In the genomic region with DNA sequence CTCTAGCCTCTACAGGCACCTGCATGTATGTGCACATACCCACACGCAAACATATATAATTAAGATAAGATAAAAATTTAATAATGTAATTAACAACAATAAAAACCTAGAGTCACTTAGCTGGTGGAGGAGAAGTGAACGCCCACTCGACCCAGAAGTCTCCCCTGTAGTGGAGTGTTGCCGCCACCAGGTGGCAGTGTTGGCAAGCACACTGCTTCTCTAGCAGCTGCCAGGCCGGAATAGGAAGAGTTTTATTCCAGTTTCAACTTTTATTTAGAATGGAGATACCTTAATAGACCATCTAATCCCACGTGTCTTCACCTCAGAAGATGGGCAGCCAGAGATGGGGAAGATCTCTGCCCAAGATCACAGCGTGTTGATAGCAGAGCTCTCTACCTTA, we compare ENCODE assay signal across 9 mouse cellular contexts. TPM values are rescaled to one million over a fixed set of nuclear protein-coding genes. Genes with fewer than 3 reads are reported as not detected.
A peak's percentile ranks its signal among the peaks of the same experiment; 100 is the strongest.
DNase-seq lines count a peak whose midpoint lies in the region; ATAC-seq and TF ChIP-seq lines count a peak whose summit lies in the region.
"Had no signal": no experiment of that assay in that cellular context is flagged by ENCODE, and none has a peak within 500 bp of the region (broad histone marks: within the 10 kb centered on the region; RNA-seq: fewer than 3 reads in every experiment).

No protein-coding gene starts in this region.

- no peaks in the 10 kb centered on the region for H3K79me3 ChIP-seq in C2C12 (ENCODE audit: low read depth)

- no peaks in the 10 kb centered on the region for H3K79me2 ChIP-seq in C2C12 (ENCODE audit: control insufficient read depth, insufficient read depth)

- peak; percentile 72 for TF ChIP-seq CTCF in C2C12 (IDR thresholded peaks at IDR 0.05; ENCODE audit: control insufficient read depth, insufficient read depth, insufficient read length)

- no peaks in the 10 kb centered on the region for H3K36me3 ChIP-seq in C2C12 (ENCODE audit: control insufficient read depth, insufficient read depth)
- H3K36me3 ChIP-seq: lung, embryonic 15.5 days had no signal

- H3K4me3 ChIP-seq in C2C12 (ENCODE audit: insufficient read depth, poor library complexity, severe bottlenecking), result no peak overlapping the region
- H3K4me3 ChIP-seq: lung, embryonic 15.5 days had no signal

- ATAC-seq in common myeloid progenitor, adult 5-6 weeks (replicated peaks; ENCODE audit: low read depth, poor library complexity, severe bottlenecking), result peak; percentile 85

- H3ac ChIP-seq in C2C12 (ENCODE audit: control insufficient read depth, insufficient read length, low read depth), result no peak overlapping the region

- peak; percentile 64 for DNase-seq in R1 (ENCODE audit: low read depth, low spot score)
- DNase-seq in heart, adult 8-10 months (ENCODE audit: low spot score), result peak; percentile 82
- peak; percentile 84 for DNase-seq in layer of hippocampus, adult 9-10 months (ENCODE audit: low spot score)
- peak; percentile 86 for DNase-seq in lung, postnatal 14 days
- DNase-seq in right cerebral cortex, postnatal 25 days, result peak; percentile 79
- peak; percentile 71 to 86 for DNase-seq in urinary bladder, postnatal 4 days (ENCODE audit: low spot score in 2 of 2)

- no peaks in the 10 kb centered on the region for H3K27me3 ChIP-seq in C2C12 (ENCODE audit: control insufficient read depth, insufficient read depth, insufficient read length)

TF ChIP-seq in C2C12, 6 proteins besides CTCF, POLR2A, EP300 and RAD21:
- TF ChIP-seq FOSL1 (IDR thresholded peaks at IDR 0.05; ENCODE audit: insufficient read depth, low read length, poor library complexity, severe bottlenecking) (no peak), MYOD1 (IDR thresholded peaks at IDR 0.05; ENCODE audit: control insufficient read depth, insufficient read length, low read depth) (no peak), USF1 (IDR thresholded peaks at IDR 0.05; ENCODE audit: low read depth) (no peak)

RNA-seq across cellular contexts. Expression of gene Etv4, which starts 28.1 kb away (rescaled TPM):
- 67.5 TPM for polyA plus RNA-seq in C2C12 (2012; fragmentation: generic; extraction: Trizol)
- not detected in 2 replicates for total RNA-seq in common myeloid progenitor, adult 5-6 weeks (2017)
- under 1 TPM in 2 of 4 experiments, not detected in 2; 0.68 to 0.86 TPM for total RNA-seq in heart, adult 8-10 months (2022)
